Mouse (Mus musculus) embryonic facial prominence, embryonic 14.5 days (tissue): ENCODE measurements around the gene Srsf3. TPM values are rescaled to one million over a fixed set of nuclear protein-coding genes. Genes with fewer than 3 reads are reported as not detected.
"Not testable (repeated sequence)": the region's sequence is repeated elsewhere in the genome, so short reads cannot be mapped to it uniquely, and the experiment has no call there.

ENCODE experiments used
- ATAC-seq: fragments of 200-750 bp; cut with Nextera tagmentation; 2 replicates; pipeline ENCODE4 v1.8.0; 2017; ENCODE audit warnings: low read depth, moderate number of reproducible peaks, moderate TSS enrichment
- DNase-seq: peaks from one replicate; pipeline ENCODE4 v3.0.0-alpha.2; 2015; ENCODE audit warnings: low spot score
- H3K27ac ChIP-seq: fragments of 300-500 bp; sonication (generic); replicated peaks from 2 replicates; pipeline ENCODE4 v1.5.1; 2014; ENCODE audit warnings: low read depth, mild to moderate bottlenecking, low read length, moderate library complexity
- H3K27me3 ChIP-seq: fragments of 300-500 bp; sonication (generic); replicated peaks from 2 replicates; pipeline ENCODE4 v1.6.1; 2014; ENCODE audit warnings: low read length; ENCODE audit not compliant: control insufficient read depth, insufficient read depth
- H3K36me3 ChIP-seq: fragments of 300-500 bp; sonication (generic); 2 replicates; pipeline ENCODE4 v1.6.1; 2014; ENCODE audit warnings: low read length, mixed read lengths; ENCODE audit not compliant: control insufficient read depth, insufficient read depth
- H3K4me1 ChIP-seq: fragments of 300-500 bp; sonication (generic); 2 replicates; pipeline ENCODE4 v1.6.1; 2014; ENCODE audit warnings: antibody characterized with exemption, low read length; ENCODE audit not compliant: control insufficient read depth, insufficient read depth
- H3K4me2 ChIP-seq: fragments of 300-500 bp; sonication (generic); 2 replicates; pipeline ENCODE4 v1.6.1; 2014; ENCODE audit warnings: low read depth, mild to moderate bottlenecking, low read length, moderate library complexity, mixed read lengths
- H3K4me3 ChIP-seq: fragments of 300-500 bp; sonication (generic); 2 replicates; pipeline ENCODE4 v1.5.1; 2014; ENCODE audit warnings: low read depth, mild to moderate bottlenecking, low read length
- H3K9ac ChIP-seq: fragments of 300-500 bp; sonication (generic); 2 replicates; pipeline ENCODE4 v1.6.1; 2014; ENCODE audit warnings: low read depth, mild to moderate bottlenecking, low read length, moderate library complexity, mixed read lengths
- H3K9me3 ChIP-seq: fragments of 300-500 bp; sonication (generic); 2 replicates; pipeline ENCODE4 v1.6.1; 2016; ENCODE audit warnings: low read length; ENCODE audit not compliant: control insufficient read depth
- WGBS: fragments of 180-500 bp; shearing (Covaris S2); extraction: QIAGEN DNeasy Blood & Tissue Kit; methylation state at CpG from one replicate; pipeline ENCODE4 v1.1.7; 2014; 5-methylcytosine and 5-hydroxymethylcytosine counted together
- polyA plus RNA-seq: library from polyadenylated mRNA; unstranded; fragments of >200 nt; fragmentation: Nextera tagmentation; extraction: Ambion mirVana; gene quantifications from 2 replicates; pipeline ENCODE4 v1.2.1, GENCODE M21; 2014

The Srsf3 gene
- polyA plus RNA-seq, 1 experiment from 2014 or later, result 494 TPM

DNA sequence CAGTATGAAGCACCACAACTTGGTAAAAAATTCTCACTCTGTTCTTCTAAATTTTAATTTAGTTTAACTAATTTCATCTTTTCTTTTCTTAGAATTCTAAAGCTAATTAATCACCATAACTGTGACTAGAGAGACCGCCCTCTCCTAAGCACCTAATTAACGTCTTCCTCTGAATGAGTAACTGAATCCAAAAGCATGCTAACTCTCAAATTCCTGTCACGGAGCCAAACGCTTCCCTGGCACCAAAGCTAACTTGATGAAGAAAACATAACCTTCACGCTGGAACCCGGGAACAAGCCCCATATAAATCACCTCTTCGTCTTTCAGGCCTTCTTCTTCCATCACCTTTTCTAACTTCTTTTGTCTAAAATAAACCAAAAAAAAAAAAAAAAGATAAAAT is 40.3 kb upstream of the Srsf3 start:
- H3K36me3 ChIP-seq, result peaks cover 73% of the 10 kb centered on the region
- no peak overlapping the region for H3K9ac ChIP-seq
- no peak overlapping the region for H3K27ac ChIP-seq
- H3K27me3 ChIP-seq, result no peaks in the 10 kb centered on the region
- no peaks in the 10 kb centered on the region for H3K4me1 ChIP-seq
- H3K4me3 ChIP-seq, result no peak overlapping the region
- no peaks in the 10 kb centered on the region for H3K9me3 ChIP-seq
- DNase-seq (peak; percentile 44), ATAC-seq (no peak)
- WGBS, result 73% methylated on average over 7 of the region's 7 CpGs
- H3K4me2 ChIP-seq, result no peak overlapping the region

DNA sequence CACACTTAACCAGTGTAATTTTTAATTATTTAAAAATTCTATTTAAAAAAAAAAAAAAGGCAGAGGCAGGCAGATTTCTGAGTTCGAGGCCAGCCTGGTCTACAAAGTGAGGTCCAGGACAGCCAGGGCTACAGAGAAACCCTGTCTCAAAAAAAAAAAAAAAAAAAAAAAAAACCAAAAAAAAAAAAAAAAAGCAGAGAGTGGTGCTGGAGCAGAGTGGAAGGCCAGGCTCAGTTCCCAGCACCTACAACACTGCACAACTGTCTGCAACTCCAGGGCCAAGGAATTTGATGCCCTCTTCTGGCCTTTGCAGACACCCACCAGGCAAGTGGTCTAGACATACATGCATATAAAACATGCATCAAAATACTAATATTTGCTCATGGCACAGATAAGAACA is 39.4 kb upstream of the Srsf3 start:
- not testable (repeated sequence) for H3K9me3 ChIP-seq, H3K27ac ChIP-seq, H3K4me2 ChIP-seq, DNase-seq, H3K4me1 ChIP-seq, H3K4me3 ChIP-seq, H3K27me3 ChIP-seq, ATAC-seq, H3K9ac ChIP-seq
- peaks cover 73% of the 10 kb centered on the region for H3K36me3 ChIP-seq
- 100% methylated on average over 1 of the region's 1 CpGs for WGBS

DNA sequence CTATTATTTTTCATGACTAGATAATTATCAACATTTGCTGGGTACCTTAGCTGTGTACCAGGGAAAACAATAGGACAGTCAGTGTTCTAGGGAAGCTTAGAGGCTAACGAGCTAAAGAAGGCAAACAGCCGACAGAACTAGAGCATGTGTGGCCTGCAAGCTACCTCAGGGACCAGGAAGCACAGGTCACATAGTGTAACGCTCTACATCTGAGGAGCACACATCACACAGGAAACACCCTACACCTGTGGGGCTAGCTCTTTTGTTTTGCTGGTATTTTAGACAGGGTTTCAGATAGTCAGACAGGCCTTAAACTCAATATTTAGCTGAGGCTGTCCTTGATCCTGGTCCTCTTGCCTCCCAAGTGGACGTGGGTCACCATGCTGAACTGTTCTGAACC is 37.8 kb upstream of the Srsf3 start:
- no peak for DNase-seq
- ATAC-seq, result no peak
- Histone ChIP-seq H3K9ac (no peak overlapping the region), H3K4me3 (no peak overlapping the region), H3K27ac (no peak overlapping the region), H3K36me3 (peaks cover 73% of the 10 kb centered on the region), H3K4me1 (no peaks in the 10 kb centered on the region), H3K9me3 (no peaks in the 10 kb centered on the region), H3K27me3 (no peaks in the 10 kb centered on the region), H3K4me2 (no peak overlapping the region)
- WGBS, result 90% methylated on average over 4 of the region's 4 CpGs

DNA sequence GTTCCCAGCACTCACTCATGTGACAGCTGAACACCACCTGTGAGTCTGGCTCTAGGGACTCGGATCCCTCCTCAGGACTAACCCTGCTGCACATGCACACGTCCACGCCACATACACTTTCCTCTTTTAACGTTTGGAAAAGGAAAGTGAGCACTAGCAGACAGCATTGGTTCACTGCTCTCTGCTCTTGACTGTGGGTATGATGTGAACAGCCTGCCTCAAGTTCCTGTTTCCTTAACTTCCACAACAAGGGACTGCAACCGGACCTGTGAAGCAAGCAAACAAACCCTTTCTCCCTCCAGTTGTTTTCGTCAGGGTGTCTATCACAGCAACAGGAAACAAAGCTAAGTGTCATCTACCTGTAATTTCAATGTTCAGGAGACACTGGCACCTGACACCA is 32.0 kb upstream of the Srsf3 start:
- H3K9me3 ChIP-seq, result no peaks in the 10 kb centered on the region
- no peak for ATAC-seq

DNA sequence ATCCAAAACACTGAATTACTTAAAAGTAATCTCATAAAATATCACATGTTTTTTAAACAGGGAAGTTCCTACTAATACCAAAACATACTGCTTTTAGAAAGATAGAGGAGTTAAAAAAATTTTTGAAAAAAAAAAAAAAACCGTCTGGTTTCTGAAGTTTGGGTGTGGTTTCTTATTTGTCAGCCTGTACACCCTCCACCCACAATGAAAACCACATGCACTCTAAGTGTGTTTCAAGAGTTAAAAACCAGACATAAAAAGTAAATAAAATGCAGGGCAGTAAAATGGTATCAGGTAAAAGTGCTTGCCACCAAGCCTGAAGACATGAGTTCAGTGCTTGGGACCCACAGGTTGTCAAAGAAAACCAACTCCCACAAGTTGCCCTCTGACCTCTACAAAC is 28.7 kb upstream of the Srsf3 start:
- WGBS, result 31% methylated on average over 1 of the region's 1 CpGs
- no peak for ATAC-seq
- DNase-seq, result no peak

More for the DNA sequence above, 32.0 kb upstream of the Srsf3 start:
- peaks cover 55% of the 10 kb centered on the region for H3K36me3 ChIP-seq
- no peaks in the 10 kb centered on the region for H3K4me1 ChIP-seq
- no peak overlapping the region for H3K9ac ChIP-seq
- H3K4me2 ChIP-seq, result no peak overlapping the region
- no peak for DNase-seq
- no peak overlapping the region for H3K4me3 ChIP-seq
- H3K27me3 ChIP-seq, result no peaks in the 10 kb centered on the region
- H3K27ac ChIP-seq, result no peak overlapping the region
- 90% methylated on average over 6 of the region's 6 CpGs for WGBS

DNA sequence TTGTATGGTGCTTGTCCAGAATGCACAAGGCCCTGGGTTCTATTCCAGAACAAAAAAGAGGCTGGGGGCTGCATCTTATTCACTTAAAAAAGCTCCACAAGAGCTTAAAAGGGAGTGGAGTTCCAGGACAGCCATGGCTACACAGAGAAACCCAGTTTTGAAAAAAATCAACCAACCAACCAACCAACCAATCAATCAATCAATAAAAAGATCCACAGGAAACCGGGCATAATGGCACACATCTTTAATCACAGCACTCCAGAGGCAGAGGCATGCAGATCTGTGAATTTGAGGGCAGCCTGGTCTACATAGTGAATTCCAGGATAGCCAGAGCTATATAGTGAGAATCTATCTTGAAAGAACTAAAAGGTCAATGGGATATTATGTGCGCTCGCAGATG is 27.4 kb upstream of the Srsf3 start:
- ATAC-seq, result no peak
- no peak for DNase-seq
- Histone ChIP-seq H3K4me3 (no peak overlapping the region), H3K9me3 (no peaks in the 10 kb centered on the region), H3K36me3 (peaks cover 13% of the 10 kb centered on the region), H3K4me1 (peaks cover 3% of the 10 kb centered on the region; the same call in 1 of the 2 replicates), H3K9ac (no peak overlapping the region), H3K4me2 (no peak overlapping the region), H3K27ac (no peak overlapping the region), H3K27me3 (no peaks in the 10 kb centered on the region)
- 98% methylated on average over 3 of the region's 3 CpGs for WGBS

More for the DNA sequence above, 28.7 kb upstream of the Srsf3 start:
- Histone ChIP-seq H3K36me3 (peaks cover 26% of the 10 kb centered on the region), H3K27me3 (no peaks in the 10 kb centered on the region), H3K4me3 (no peak overlapping the region), H3K27ac (no peak overlapping the region), H3K9ac (no peak overlapping the region), H3K4me1 (peaks cover 3% of the 10 kb centered on the region; the same call in 1 of the 2 replicates), H3K4me2 (no peak overlapping the region), H3K9me3 (no peaks in the 10 kb centered on the region)

DNA sequence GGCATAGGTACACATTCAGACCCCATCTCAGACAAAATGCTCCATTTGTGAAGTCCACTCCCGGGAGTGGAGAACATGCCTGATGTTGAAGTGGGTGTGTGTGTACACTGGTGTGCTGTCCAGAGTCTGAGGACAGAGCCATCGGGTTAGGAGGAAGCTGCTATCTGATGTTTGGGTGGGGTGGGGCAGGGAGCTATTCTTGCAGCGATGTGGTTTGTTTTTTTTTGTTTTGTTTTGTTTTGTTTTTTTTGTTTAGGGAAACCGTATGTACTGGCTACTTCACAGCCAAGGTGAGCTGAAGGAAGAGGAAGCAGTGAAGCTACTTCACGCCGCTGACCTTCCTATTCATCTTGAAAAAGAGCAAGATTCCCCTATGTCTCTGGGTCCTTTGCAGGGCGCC is 25.6 kb upstream of the Srsf3 start:
- no peaks in the 10 kb centered on the region for H3K9me3 ChIP-seq
- no peak for ATAC-seq
- peak overlapping the region; percentile 98 for H3K4me3 ChIP-seq
- H3K9ac ChIP-seq, result peak overlapping the region; percentile 91
- H3K27ac ChIP-seq, result peak overlapping the region; percentile 86; the same call in 1 of the 2 replicates
- H3K27me3 ChIP-seq, result no peaks in the 10 kb centered on the region
- no peak for DNase-seq
- peak overlapping the region; percentile 78 for H3K4me2 ChIP-seq
- 12% methylated on average over 7 of the region's 7 CpGs for WGBS
- peaks cover 3% of the 10 kb centered on the region; the same call in 1 of the 2 replicates for H3K4me1 ChIP-seq
- H3K36me3 ChIP-seq, result no peaks in the 10 kb centered on the region

DNA sequence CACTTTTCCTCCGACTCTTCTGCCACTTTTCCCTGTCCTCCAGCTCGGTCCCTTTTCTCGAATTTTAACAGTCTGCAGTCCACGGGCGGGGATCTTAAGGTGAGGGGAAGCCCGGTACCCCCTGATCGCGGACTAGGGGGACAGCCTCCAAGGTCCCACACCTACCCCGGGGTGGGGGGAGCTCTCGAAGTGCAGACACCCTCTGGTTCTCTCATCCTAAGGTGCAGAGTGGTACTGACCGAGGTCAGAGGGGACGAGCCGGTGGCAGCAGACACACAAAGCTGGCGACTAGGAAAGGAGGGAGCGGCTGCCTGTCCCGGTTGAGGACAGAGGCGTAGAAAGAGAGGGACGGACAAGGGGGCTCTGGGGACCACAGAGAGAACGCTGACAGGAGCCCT is 25.2 kb upstream of the Srsf3 start:
- ATAC-seq, result no peak
- H3K4me1 ChIP-seq, result peaks cover 3% of the 10 kb centered on the region; the same call in 1 of the 2 replicates
- peak overlapping the region; percentile 78 for H3K4me2 ChIP-seq
- peak overlapping the region; percentile 86 for H3K27ac ChIP-seq
- no peak for DNase-seq
- H3K36me3 ChIP-seq, result no peaks in the 10 kb centered on the region
- H3K9ac ChIP-seq, result peak overlapping the region; percentile 91
- H3K9me3 ChIP-seq, result no peaks in the 10 kb centered on the region
- 0% methylated on average over 19 of the region's 19 CpGs for WGBS
- H3K27me3 ChIP-seq, result no peaks in the 10 kb centered on the region
- peak overlapping the region; percentile 98 for H3K4me3 ChIP-seq

DNA sequence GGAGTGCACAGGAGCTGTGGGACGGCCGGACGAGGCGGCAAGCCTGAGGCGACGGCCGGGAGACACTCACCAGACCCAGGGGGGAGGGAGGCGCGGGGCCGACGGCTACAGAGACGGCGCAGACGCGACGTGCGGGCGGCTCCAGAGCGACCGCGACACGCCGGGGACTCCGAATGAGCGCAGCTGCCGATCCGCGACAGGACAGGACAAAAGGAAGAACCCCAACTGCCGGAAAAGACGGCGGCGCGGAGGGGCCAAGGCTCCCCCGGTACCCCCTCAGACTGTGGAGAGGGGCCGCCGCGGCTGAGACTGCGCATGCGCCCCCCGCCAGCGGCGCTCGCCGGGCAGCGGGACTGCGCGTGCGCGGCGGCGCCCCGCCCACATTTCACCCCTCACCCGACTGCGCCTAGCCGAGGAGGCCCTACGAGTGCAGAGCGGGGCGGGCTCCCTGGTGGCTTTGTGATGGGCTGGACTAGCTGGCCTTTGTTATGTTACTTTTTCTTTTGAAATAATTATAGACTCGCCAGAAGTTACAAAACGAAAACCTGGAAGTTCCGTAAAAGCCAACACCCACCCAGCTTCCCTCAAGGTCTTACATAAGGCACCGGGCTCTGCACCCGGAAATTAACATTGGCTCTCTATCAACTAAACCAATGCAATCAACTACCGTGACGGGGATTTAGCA is 24.6 kb upstream of the Srsf3 start, which contains the start of gene Stk38:
Gene Stk38 (minus strand): TSS at position 355 of the 685 bp plus-strand sequence.
- Histone ChIP-seq H3K4me1 (peaks cover 3% of the 10 kb centered on the region; the same call in 1 of the 2 replicates), H3K27me3 (no peaks in the 10 kb centered on the region), H3K4me3 (peak within 1 kb of the TSS; percentile 98), H3K27ac (peak within 1 kb of the TSS; percentile 86), H3K9me3 (no peaks in the 10 kb centered on the region), H3K36me3 (no peaks in the 10 kb centered on the region), H3K4me2 (peak within 1 kb of the TSS; percentile 78), H3K9ac (peak within 1 kb of the TSS; percentile 91)
- peak; percentile 91 for DNase-seq
- 1% methylated on average over 45 of the region's 65 CpGs for WGBS
- peak; percentile 94 for ATAC-seq
